Mouse (Mus musculus) C2C12 (cell line): ENCODE results near the gene Taf9b. TPM values are rescaled to one million over a fixed set of nuclear protein-coding genes. Genes with fewer than 3 reads are reported as not detected.
A peak's percentile ranks its signal among the peaks of the same experiment; 100 is the strongest.

Experiments
- H3K27me3 ChIP-seq: one replicate; pipeline ENCODE4 v1.6.1; 2011; ENCODE audit not compliant: control insufficient read depth, insufficient read depth, insufficient read length
- H3K36me3 ChIP-seq: one replicate; pipeline ENCODE4 v1.6.1; 2011; ENCODE audit not compliant: control insufficient read depth, insufficient read depth
- H3K4me3 ChIP-seq: one replicate; pipeline ENCODE4 v1.5.1; 2011; ENCODE audit warnings: mild to moderate bottlenecking, control low read depth; ENCODE audit not compliant: poor library complexity, insufficient read depth, severe bottlenecking
- H3K79me2 ChIP-seq: one replicate; pipeline ENCODE4 v1.6.1; 2011; ENCODE audit not compliant: control insufficient read depth, insufficient read depth
- H3K79me3 ChIP-seq: one replicate; pipeline ENCODE4 v1.6.1; 2011; ENCODE audit warnings: low read depth, control low read depth
- H3ac ChIP-seq: one replicate; pipeline ENCODE3; 2011; ENCODE audit warnings: low read depth; ENCODE audit not compliant: control insufficient read depth, insufficient read length
- CEBPB ChIP-seq: IDR thresholded peaks from one replicate; pipeline ENCODE4 v1.6.1; 2011; ENCODE audit warnings: low read depth, mild to moderate bottlenecking, control low read depth, moderate library complexity
- CTCF ChIP-seq: IDR thresholded peaks from one replicate; pipeline ENCODE4 v1.5.1; 2011; ENCODE audit not compliant: control insufficient read depth, insufficient read depth, insufficient read length
- FOSL1 ChIP-seq: IDR thresholded peaks from one replicate; pipeline ENCODE4 v1.8.0; 2011; ENCODE audit warnings: mild to moderate bottlenecking, low read length; ENCODE audit not compliant: poor library complexity, insufficient read depth, severe bottlenecking
- MAX ChIP-seq: IDR thresholded peaks from one replicate; pipeline ENCODE4 v1.6.1; 2011; ENCODE audit warnings: mild to moderate bottlenecking, control low read depth
- MYOD1 ChIP-seq: IDR thresholded peaks from one replicate; pipeline ENCODE4 v1.6.1; 2011; ENCODE audit warnings: low read depth; ENCODE audit not compliant: control insufficient read depth, insufficient read length
- MYOG ChIP-seq: IDR thresholded peaks from one replicate; pipeline ENCODE4 v1.6.1; 2011; ENCODE audit not compliant: control insufficient read depth, insufficient read length; ENCODE audit errors: extremely low read depth
- USF1 ChIP-seq: IDR thresholded peaks from one replicate; pipeline ENCODE4 v1.6.1; 2011; ENCODE audit warnings: low read depth, mild to moderate bottlenecking, control low read depth, moderate library complexity
- polyA plus RNA-seq: library from polyadenylated mRNA; unstranded; fragments of >200 nt; fragmentation: generic; extraction: Trizol; gene quantifications from one replicate; pipeline ENCODE4 v1.2.1, GENCODE M21; 2012; ENCODE audit warnings: missing spikeins

Taf9b gene
- polyA plus RNA-seq, 1 experiment, result 1.6 TPM

- H3K27me3 ChIP-seq, result no peaks in the 10 kb centered on the region
- peaks cover 37% of the 10 kb centered on the region for H3K79me2 ChIP-seq
- no peak for TF ChIP-seq MYOD1
- no peak for TF ChIP-seq FOSL1
- peak; percentile 89 for TF ChIP-seq USF1
- peak; percentile 48 for TF ChIP-seq MAX
- no peak overlapping the region for H3K4me3 ChIP-seq
- H3K36me3 ChIP-seq, result peaks cover 15% of the 10 kb centered on the region
- peaks cover 35% of the 10 kb centered on the region for H3K79me3 ChIP-seq
- peak overlapping the region; percentile 44 for H3ac ChIP-seq
Measured at GRCm38 (mm10) chrX:106185706-106186105, 35.3 kb downstream of the Taf9b start.

- Histone ChIP-seq H3K79me3 (peaks cover 21% of the 10 kb centered on the region), H3K4me3 (no peak overlapping the region), H3K36me3 (peaks cover under 1% of the 10 kb centered on the region), H3K27me3 (no peaks in the 10 kb centered on the region), H3K79me2 (peaks cover 23% of the 10 kb centered on the region), H3ac (no peak overlapping the region)
- no peak for TF ChIP-seq MYOG
- TF ChIP-seq CTCF, result no peak
- TF ChIP-seq MAX, result no peak
- TF ChIP-seq USF1, result no peak
- TF ChIP-seq CEBPB, result no peak
- TF ChIP-seq MYOD1, result no peak
- TF ChIP-seq FOSL1, result no peak
Measured at GRCm38 (mm10) chrX:106184279-106184678, 36.7 kb downstream of the Taf9b start.

GRCm38 (mm10) chrX:106176331-106176730 is 44.6 kb downstream of the Taf9b start:
- Histone ChIP-seq H3K27me3 (no peaks in the 10 kb centered on the region), H3K36me3 (no peaks in the 10 kb centered on the region), H3ac (no peak overlapping the region), H3K79me2 (no peaks in the 10 kb centered on the region), H3K4me3 (no peak overlapping the region), H3K79me3 (no peaks in the 10 kb centered on the region)
- TF ChIP-seq MYOD1, result no peak
- no peak for TF ChIP-seq USF1
- TF ChIP-seq CEBPB, result no peak
- TF ChIP-seq FOSL1, result no peak
- no peak for TF ChIP-seq CTCF
- no peak for TF ChIP-seq MAX
- TF ChIP-seq MYOG, result no peak

- no peaks in the 10 kb centered on the region for H3K27me3 ChIP-seq
- no peaks in the 10 kb centered on the region for H3K79me3 ChIP-seq
- H3ac ChIP-seq, result no peak overlapping the region
- H3K4me3 ChIP-seq, result no peak overlapping the region
- H3K36me3 ChIP-seq, result no peaks in the 10 kb centered on the region
- no peak for TF ChIP-seq CEBPB
- TF ChIP-seq MAX, result no peak
- no peak for TF ChIP-seq USF1
- no peak for TF ChIP-seq MYOG
- TF ChIP-seq MYOD1, result no peak
- no peak for TF ChIP-seq CTCF
- no peak for TF ChIP-seq FOSL1
- H3K79me2 ChIP-seq, result no peaks in the 10 kb centered on the region
Measured at GRCm38 (mm10) chrX:106171853-106172154, 49.2 kb downstream of the Taf9b start.

GRCm38 (mm10) chrX:106171106-106171852 is 49.7 kb downstream of the Taf9b start:
- TF ChIP-seq MYOD1, result no peak
- TF ChIP-seq MAX, result no peak
- no peak for TF ChIP-seq CEBPB
- TF ChIP-seq USF1, result no peak
- TF ChIP-seq MYOG, result no peak
- peak; percentile 39 for TF ChIP-seq CTCF
- TF ChIP-seq FOSL1, result no peak
- H3K4me3 ChIP-seq, result no peak overlapping the region
- no peaks in the 10 kb centered on the region for H3K79me3 ChIP-seq
- H3ac ChIP-seq, result no peak overlapping the region
- no peaks in the 10 kb centered on the region for H3K27me3 ChIP-seq
- H3K36me3 ChIP-seq, result no peaks in the 10 kb centered on the region
- no peaks in the 10 kb centered on the region for H3K79me2 ChIP-seq

- Histone ChIP-seq H3ac (no peak overlapping the region), H3K79me2 (no peaks in the 10 kb centered on the region), H3K4me3 (no peak overlapping the region), H3K79me3 (no peaks in the 10 kb centered on the region), H3K27me3 (no peaks in the 10 kb centered on the region), H3K36me3 (no peaks in the 10 kb centered on the region)
- TF ChIP-seq CTCF (peak; percentile 14), FOSL1 (no peak)
Measured at GRCm38 (mm10) chrX:106165089-106165488, 55.9 kb downstream of the Taf9b start.
